Mouse (Mus musculus): Measurements from ENCODE around the gene Cep68.

Gene Cep68

GRCm38 (mm10) chr11:20202299-20203011, 46.8 kb downstream of the Cep68 start:
- peak; percentile 68 to 74 for DNase-seq

- peak; percentile 38 to 59 for DNase-seq
These were observed 47.5 kb downstream of the Cep68 start for GRCm38 (mm10) chr11:20201661-20202101.

GRCm38 (mm10) chr11:20200713-20201575, 48.3 kb downstream of the Cep68 start, which contains the start of gene Rab1a:
Gene Rab1a, plus strand, starts transcription at chr11:20201432.
- peak; percentile 100 for DNase-seq

- DNase-seq: peak in 1 of 2 experiments; percentile 42
These were observed 56.0 kb downstream of the Cep68 start for GRCm38 (mm10) chr11:20193100-20193736.

GRCm38 (mm10) chr11:20187271-20187670, 62.0 kb downstream of the Cep68 start:
- DNase-seq: no peak
